Mouse (Mus musculus) left cerebral cortex, postnatal 36 days (tissue): ENCODE results near the gene Gm20532. TPM values are rescaled to one million over a fixed set of nuclear protein-coding genes. Genes with fewer than 3 reads are reported as not detected.

ENCODE experiments used
- DNase-seq, 2 experiments: peaks; one replicate each; pipeline ENCODE4 v3.0.0; 2021 to 2022; ENCODE audit warnings: low spot score in 2 of 2, mixed read lengths in 1 of 2
- intact Hi-C: fragments of 180-260 bp; cut with DNase I; formaldehyde crosslinking; loops from one replicate; pipeline ENCODE4 v1.15.1; 2025
- total RNA-seq, 2 experiments: library from RNA; stranded (reverse); gene quantifications; 2 replicates each; pipeline ENCODE4 v1.2.3; 2021

The Gm20532 gene
- total RNA-seq, 2 experiments from 2014 or later, result not detected

DNA sequence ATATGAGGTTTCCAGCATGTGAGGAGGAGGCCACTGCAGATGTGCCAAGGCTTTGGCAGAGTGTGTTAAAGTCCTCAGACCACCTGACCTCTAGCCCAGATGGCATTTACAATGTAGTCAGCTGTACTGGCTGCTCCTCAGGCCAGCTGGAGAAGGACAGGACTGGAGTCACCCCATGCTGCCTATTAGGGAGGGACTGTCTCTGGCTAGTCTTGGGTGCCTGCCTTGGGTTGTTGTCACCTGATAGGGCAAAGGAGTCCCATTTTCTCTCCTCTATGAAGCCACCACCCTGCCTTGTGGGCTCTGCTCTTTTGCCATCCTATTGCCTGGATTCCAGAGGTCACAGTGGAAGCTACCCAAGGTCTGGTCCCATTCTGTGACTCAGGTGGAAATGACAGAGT lies 22.8 kb downstream of the Gm20532 start:
- intact Hi-C loops, result no loop called here
- no peak for DNase-seq

DNA sequence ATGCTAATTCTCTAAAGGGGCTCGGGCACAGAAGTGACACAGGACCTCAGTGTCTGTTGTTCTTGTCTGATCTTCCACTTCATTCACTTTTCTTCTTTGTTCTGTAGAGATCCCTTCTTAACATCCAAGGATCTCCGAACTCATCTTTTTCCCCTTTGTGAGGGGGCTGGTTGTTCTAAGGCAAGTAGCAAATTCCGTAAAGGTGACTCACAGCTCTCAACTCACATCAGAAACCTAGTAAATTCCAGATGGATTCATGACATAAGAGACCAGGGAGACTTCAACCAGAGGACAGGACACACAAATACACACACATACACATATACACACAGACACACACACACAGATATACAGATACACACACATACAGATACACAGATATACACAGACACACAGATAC lies 24.1 kb downstream of the Gm20532 start:
- DNase-seq, result no peak

DNA sequence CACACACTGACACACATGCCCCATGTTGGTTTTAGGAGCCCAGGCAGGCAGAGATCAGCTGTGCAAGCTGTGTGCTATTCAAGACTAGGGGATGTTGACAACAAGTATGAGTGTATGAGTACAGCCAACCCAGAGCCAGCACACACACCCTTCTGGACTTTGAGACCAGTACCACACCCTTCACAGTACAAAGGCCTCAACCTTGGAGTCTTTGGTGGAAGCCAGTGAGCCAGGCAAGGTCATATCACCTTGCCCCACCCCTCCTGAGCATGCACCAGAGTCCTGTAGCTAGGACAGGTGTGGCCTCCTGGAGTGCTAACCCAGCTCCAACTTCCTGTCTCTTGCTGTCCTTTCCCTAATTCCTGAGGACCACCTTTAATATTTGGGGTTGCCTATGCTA lies 24.6 kb downstream of the Gm20532 start:
- intact Hi-C loops, result no loop called here
- no peak for DNase-seq

More for the DNA sequence above, 24.1 kb downstream of the Gm20532 start:
- intact Hi-C loops, result no loop called here

DNA sequence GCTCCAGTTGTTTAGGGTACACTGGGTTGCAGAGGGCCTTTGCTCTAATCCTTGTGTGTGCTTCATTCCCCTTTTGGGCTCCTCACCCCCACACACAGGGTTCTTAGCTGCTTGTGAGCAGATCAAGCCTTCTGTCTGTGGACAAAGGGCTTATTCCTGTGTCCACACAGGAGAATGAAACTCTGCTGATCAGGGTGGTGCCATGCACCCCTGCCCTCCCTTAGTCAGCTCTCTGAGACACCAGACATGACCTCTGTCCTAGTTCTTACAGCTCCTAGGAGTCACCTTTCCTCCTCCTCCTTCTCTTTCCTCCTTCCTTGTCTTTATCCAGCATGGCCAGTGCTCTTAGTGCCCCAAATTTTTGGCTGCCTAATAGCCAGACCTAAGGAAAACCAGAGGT lies 25.5 kb downstream of the Gm20532 start:
- DNase-seq, result no peak
- intact Hi-C loops, result no loop called here

GRCm38 (mm10) chr2:26614903-26615302 lies 28.5 kb downstream of the Gm20532 start:
- intact Hi-C loops, result no loop called here
- no peak for DNase-seq

- no peak for DNase-seq
- intact Hi-C loops, result no loop called here
Observed at GRCm38 (mm10) chr2:26615459-26616124, 29.2 kb downstream of the Gm20532 start.

- DNase-seq, result no peak
- intact Hi-C loops, result no loop called here
Observed at GRCm38 (mm10) chr2:26617331-26617730, 30.9 kb downstream of the Gm20532 start.

DNA sequence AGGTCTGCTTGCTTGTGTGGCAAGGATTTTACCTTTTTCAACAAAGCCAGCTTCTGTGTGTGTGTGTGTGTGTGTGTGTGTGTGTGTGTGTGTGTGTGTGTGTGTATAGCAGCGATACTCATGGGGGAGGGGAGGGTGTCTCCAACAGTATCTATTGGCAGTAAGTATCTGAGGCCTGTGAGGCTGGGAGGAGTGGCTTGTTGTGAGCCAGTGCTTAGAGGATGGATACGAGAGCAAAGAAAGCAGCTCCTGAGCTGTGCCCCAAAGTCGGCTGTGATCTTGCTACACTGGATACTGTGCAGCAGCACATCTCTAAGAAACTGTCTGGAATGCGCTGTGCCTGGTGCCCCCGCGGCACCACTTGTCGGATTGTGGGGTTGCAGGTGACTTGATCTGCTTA lies 31.5 kb downstream of the Gm20532 start:
- intact Hi-C loops, result no loop called here
- no peak for DNase-seq

GRCm38 (mm10) chr2:26621246-26621645 lies 34.8 kb downstream of the Gm20532 start:
- no peak for DNase-seq
- intact Hi-C loops, result no loop called here

- intact Hi-C loops, result no loop called here
Observed at GRCm38 (mm10) chr2:26622984-26623383, 36.5 kb downstream of the Gm20532 start.

GRCm38 (mm10) chr2:26625419-26625818 lies 39.0 kb downstream of the Gm20532 start:
- no peak for DNase-seq
- intact Hi-C loops, result loop anchor here (5.0 kb wide), 1 partner anchor 178 kb away; the partner anchor contains the start of gene Sec16a

More at GRCm38 (mm10) chr2:26622984-26623383, 36.5 kb downstream of the Gm20532 start:
- DNase-seq, result no peak

GRCm38 (mm10) chr2:26626081-26626480 lies 39.6 kb downstream of the Gm20532 start:
- intact Hi-C loops, result loop anchor here (5.0 kb wide), 1 partner anchor 179 kb away; the partner anchor contains the start of gene Sec16a
- no peak for DNase-seq

DNA sequence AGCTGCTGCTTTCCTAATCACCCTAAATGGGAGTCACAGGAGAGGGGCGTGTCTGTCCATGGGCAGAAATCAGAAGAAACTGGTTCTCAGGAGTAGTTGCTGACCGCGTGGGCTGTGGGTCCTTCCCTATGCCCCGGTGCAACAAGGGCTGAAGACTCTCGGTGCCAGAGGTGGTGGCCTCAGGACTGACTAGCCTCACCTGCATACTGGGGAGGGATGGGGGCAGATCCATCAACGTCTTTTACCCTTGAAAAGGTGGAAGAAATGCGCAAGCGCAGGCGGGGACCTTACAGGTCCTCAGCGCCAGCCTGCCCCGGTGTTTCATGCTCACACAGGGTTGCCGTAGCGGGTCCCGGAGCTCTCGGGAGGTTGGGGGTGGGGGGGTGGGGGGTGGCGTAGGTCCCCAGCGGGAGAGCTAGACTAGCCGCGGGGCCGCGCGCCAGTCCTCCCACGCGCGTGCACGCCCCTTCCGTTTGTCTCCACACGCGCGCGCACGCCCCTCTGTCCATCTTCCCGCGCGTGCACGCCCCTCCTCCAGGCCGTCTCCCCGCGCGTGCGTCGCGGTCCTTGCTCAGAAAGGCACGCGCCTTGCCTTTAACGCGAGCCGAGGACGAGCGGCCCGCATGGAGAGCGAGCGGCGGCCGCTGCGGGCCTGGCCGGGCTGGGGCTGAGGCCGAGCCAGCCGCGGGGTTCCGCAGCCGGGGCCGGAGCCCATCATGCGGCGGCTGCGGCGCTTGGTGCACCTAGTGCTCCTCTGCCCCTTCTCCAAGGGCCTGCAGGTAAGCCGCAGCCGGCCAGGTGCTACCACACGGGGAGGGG lies 41.7 kb downstream of the Gm20532 start, which contains the start of gene Fam69b:
Gene Fam69b (plus strand): TSS at position 537 of the 819 bp plus-strand sequence.
- intact Hi-C loops, result loop anchor here (5.0 kb wide), 1 partner anchor 181 kb away; the partner anchor contains the start of gene Sec16a
- DNase-seq, result peak; percentile 85 to 91

DNA sequence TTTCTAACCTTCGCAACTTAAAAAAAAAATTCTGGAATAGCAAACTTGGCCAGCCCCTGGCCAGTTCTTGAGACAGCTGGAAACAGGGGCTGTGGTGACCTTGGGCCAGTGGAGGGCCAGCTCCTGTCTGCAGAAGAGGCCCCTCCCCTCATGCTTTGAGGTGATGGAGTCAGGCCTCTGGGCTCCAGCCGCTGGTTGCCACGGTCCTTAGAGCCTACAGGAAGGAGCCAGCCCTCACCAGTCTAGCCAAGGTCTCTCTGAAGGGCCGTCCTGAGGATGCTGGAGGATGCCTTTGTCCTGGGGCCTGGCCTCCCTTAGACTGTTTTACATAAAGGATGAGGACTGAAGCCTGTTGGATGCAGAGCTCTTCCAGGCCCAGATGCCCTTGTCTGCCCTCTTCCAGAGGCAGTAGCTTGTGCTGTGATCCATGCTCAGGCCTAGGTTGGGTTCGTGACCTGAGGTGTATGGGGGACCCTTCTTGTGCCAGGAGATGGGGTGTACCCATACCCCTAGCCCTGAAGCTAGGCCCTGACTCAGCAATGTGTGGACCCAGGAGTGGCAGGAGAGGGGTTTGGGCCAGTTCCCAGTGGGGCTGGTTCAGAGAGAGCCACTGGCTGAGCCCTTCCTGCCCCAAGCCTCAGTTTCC lies 42.5 kb downstream of the Gm20532 start:
- intact Hi-C loops, result loop anchor here (5.0 kb wide), 1 partner anchor 182 kb away; the partner anchor contains the start of gene Sec16a
- no peak for DNase-seq

GRCm38 (mm10) chr2:26632541-26633395 lies 46.3 kb downstream of the Gm20532 start:
- intact Hi-C loops, result loop anchor here (10.0 kb wide), 1 partner anchor 382 kb away; no protein-coding TSS in a partner anchor
- no peak for DNase-seq

GRCm38 (mm10) chr2:26633953-26634530 lies 47.6 kb downstream of the Gm20532 start:
- DNase-seq, result no peak
- intact Hi-C loops, result loop anchor here (10.0 kb wide), 1 partner anchor 381 kb away; no protein-coding TSS in a partner anchor

DNA sequence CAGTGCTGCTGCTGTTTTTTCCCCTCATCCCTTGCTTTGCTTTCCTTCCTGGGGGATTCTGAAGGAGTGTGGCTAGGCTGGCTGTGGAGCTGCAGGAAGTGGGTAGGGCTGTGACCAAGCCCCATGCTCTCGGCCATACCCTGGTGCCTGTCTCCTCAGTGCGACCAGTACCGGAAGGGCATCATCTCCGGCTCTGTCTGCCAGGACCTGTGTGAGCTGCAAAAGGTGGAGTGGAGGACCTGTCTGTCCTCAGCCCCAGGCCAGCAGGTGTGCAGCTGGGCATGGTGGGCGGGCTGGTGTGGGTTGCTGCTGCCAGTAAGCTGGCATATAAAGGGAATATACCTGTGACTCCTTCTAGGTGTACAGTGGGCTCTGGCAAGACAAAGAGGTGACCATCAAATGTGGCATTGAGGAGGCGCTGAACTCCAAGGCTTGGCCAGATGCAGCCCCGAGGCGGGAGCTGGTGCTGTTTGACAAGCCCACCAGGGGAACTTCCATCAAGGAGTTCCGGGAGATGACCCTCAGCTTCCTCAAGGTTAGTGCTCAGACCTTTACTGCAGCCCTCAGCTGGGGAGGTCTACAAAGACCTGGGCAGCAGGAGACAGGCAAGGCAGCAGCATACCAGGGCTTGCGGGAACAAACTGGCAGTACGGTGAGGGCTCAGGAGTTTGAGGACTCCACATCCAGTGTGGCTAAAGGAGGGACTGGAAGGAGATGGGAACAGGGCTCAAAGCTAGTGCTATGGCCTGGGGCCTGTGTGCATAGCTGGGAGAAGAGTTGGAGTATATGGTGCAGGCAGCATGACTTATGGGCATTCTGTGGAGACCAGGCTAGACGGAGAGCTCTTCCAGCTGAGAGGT lies 48.4 kb downstream of the Gm20532 start:
- intact Hi-C loops, result loop anchor here (10.0 kb wide), 1 partner anchor 380 kb away; no protein-coding TSS in a partner anchor
- DNase-seq, result no peak
